7 mouse cellular contexts compared by ENCODE assay signal in the genomic region with DNA sequence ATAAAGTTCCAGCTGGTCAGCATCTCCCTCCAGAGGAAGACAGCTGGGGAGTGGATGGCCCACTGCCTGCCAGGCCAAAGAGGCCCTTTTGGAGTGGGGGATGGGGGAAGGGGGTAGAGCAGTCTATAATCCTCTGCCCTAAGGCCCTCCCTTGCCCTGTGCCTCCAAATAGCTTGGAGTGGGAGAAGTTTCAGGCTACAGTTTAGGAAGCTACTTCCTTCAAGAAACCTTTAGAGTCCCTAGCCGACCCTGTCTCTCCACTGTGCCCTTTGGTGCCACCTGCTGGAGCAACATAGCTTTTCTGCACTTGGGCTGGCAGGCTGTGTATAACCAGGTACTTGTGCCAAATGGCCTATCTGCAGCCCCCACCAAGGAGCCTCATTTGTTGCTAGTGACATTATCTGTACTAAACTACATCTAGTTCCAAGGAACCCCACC. TPM values are rescaled to one million over a fixed set of nuclear protein-coding genes. Genes with fewer than 3 reads are reported as not detected.
DNase-seq lines count a peak whose midpoint lies in the region; ATAC-seq and TF ChIP-seq lines count a peak whose summit lies in the region.

No protein-coding gene starts in this region.

- ATAC-seq in embryonic facial prominence, embryonic 15.5 days (ENCODE audit: insufficient number of reproducible peaks, low FRiP score, low TSS enrichment, low read depth), result no peak; the same call in 1 of the 2 replicates
- no peak for ATAC-seq in heart, embryonic 14.5 days (ENCODE audit: insufficient number of reproducible peaks, insufficient read depth, low FRiP score, low read depth)
- peak; percentile 81 for ATAC-seq in lung, postnatal 0 days

- H3K4me1 ChIP-seq in ES-E14 (ENCODE audit: control insufficient read depth in 2 of 2, insufficient read depth in 2 of 2, low read length in 2 of 2, poor library complexity in 1 of 2), result no peaks in the 10 kb centered on the region
- peaks cover 8% of the 10 kb centered on the region; the same call in 1 of the 2 replicates for H3K4me1 ChIP-seq in embryonic facial prominence, embryonic 15.5 days
- H3K4me1 ChIP-seq in heart, embryonic 14.5 days (ENCODE audit: control insufficient read depth in 2 of 2, insufficient read depth in 2 of 2, low read length in 2 of 2), result peaks cover 4 to 15% of the 10 kb centered on the region in 2 experiments; a peak in 3 of 4 replicates
- peaks cover 18% of the 10 kb centered on the region; the same call in 1 of the 2 replicates for H3K4me1 ChIP-seq in lung, postnatal 0 days (ENCODE audit: insufficient read depth, low read depth, low read length)

- DNase-seq in ES-E14 (ENCODE audit: low read depth, low spot score), result peak; percentile 51
- DNase-seq in adrenal gland, postnatal 25 days, result peak; percentile 79
- peak; percentile 81 for DNase-seq in kidney, postnatal 14 days
- DNase-seq in lung, postnatal 0 days (ENCODE audit: low spot score), result peak; percentile 86
- DNase-seq in retina, postnatal 1 day, result peak; percentile 77

- peaks cover 10% of the 10 kb centered on the region for H3K36me3 ChIP-seq in ES-E14 (ENCODE audit: control insufficient read depth, insufficient read depth, low read length, poor library complexity, severe bottlenecking)
- peaks cover 46% of the 10 kb centered on the region for H3K36me3 ChIP-seq in embryonic facial prominence, embryonic 15.5 days
- peaks cover 56% of the 10 kb centered on the region for H3K36me3 ChIP-seq in heart, embryonic 14.5 days (ENCODE audit: control insufficient read depth, insufficient read depth, low read length)
- H3K36me3 ChIP-seq in lung, postnatal 0 days (ENCODE audit: insufficient read depth, low read length), result peaks cover 30% of the 10 kb centered on the region; the same call in 1 of the 2 replicates

- H3K27me3 ChIP-seq in embryonic facial prominence, embryonic 15.5 days, result no peaks in the 10 kb centered on the region
- H3K27me3 ChIP-seq in heart, embryonic 14.5 days (ENCODE audit: control insufficient read depth, insufficient read depth, low read length), result no peaks in the 10 kb centered on the region
- no peaks in the 10 kb centered on the region for H3K27me3 ChIP-seq in lung, postnatal 0 days (replicated peaks; ENCODE audit: insufficient read depth, low read length)

- WGBS in embryonic facial prominence, embryonic 15.5 days, result 0% methylated on average over 1 of the region's 1 CpGs
- WGBS in heart, embryonic 14.5 days, result 0% methylated on average over 1 of the region's 1 CpGs
- WGBS in lung, postnatal 0 days, result 8% methylated on average over 1 of the region's 1 CpGs

- no peak for TF ChIP-seq EP300 in lung, postnatal 0 days (IDR thresholded peaks at IDR 0.05)

- H3K27ac ChIP-seq in ES-E14 (ENCODE audit: insufficient read depth, low read depth, low read length, poor library complexity, severe bottlenecking), result no peak overlapping the region
- H3K27ac ChIP-seq in embryonic facial prominence, embryonic 15.5 days (replicated peaks), result peak overlapping the region; percentile 48; the same call in 1 of the 2 replicates
- H3K27ac ChIP-seq in heart, embryonic 14.5 days (replicated peaks in 1 of 2; ENCODE audit: control insufficient read depth in 1 of 2, insufficient read depth in 1 of 2, low read depth in 2 of 2, low read length in 2 of 2), result peak overlapping the region; percentile 35 to 56; a peak in 3 of 4 replicates
- H3K27ac ChIP-seq in lung, postnatal 0 days (ENCODE audit: low read length), result peak overlapping the region; percentile 70

- TF ChIP-seq CTCF in lung, postnatal 0 days (IDR thresholded peaks at IDR 0.05), result peak; percentile 87

- in situ Hi-C loops in ES-E14 (cut with MboI; ENCODE audit: low sequenced_read_pairs in 2 of 2, unreplicated experiment in 2 of 2), result no loop called here

- no peak overlapping the region for H3K9ac ChIP-seq in ES-E14 (ENCODE audit: insufficient read depth, low read depth, low read length, poor library complexity, severe bottlenecking)
- no peak overlapping the region for H3K9ac ChIP-seq in embryonic facial prominence, embryonic 15.5 days
- H3K9ac ChIP-seq in heart, embryonic 14.5 days (ENCODE audit: low read length), result no peak overlapping the region
- no peak overlapping the region for H3K9ac ChIP-seq in lung, postnatal 0 days (replicated peaks; ENCODE audit: low read depth)

- H3K9me3 ChIP-seq in ES-E14 (ENCODE audit: control insufficient read depth, insufficient read depth, low read depth, low read length), result no peaks in the 10 kb centered on the region
- no peaks in the 10 kb centered on the region for H3K9me3 ChIP-seq in embryonic facial prominence, embryonic 15.5 days (replicated peaks)
- no peaks in the 10 kb centered on the region for H3K9me3 ChIP-seq in heart, embryonic 14.5 days (ENCODE audit: control insufficient read depth, low read length)
- H3K9me3 ChIP-seq in lung, postnatal 0 days (ENCODE audit: low read length), result no peaks in the 10 kb centered on the region

- no peak overlapping the region for H3K4me3 ChIP-seq in ES-E14 (ENCODE audit: insufficient read depth in 1 of 2, low read depth in 1 of 2, low read length in 2 of 2, poor library complexity in 1 of 2, severe bottlenecking in 1 of 2)
- H3K4me3 ChIP-seq in embryonic facial prominence, embryonic 15.5 days (replicated peaks), result no peak overlapping the region
- H3K4me3 ChIP-seq in heart, embryonic 14.5 days (ENCODE audit: control insufficient read depth in 1 of 2, insufficient read depth in 1 of 2, low read depth in 1 of 2, low read length in 2 of 2), result no peak overlapping the region
- no peak overlapping the region for H3K4me3 ChIP-seq in lung, postnatal 0 days (ENCODE audit: low read depth, low read length)

- H3K4me2 ChIP-seq in embryonic facial prominence, embryonic 15.5 days (replicated peaks), result no peak overlapping the region
- H3K4me2 ChIP-seq in heart, embryonic 14.5 days (ENCODE audit: low read length), result no peak overlapping the region
- no peak overlapping the region for H3K4me2 ChIP-seq in lung, postnatal 0 days (replicated peaks; ENCODE audit: low read depth, low read length)

TF ChIP-seq in ES-E14, 5 proteins besides CTCF, POLR2A, EP300 and RAD21:
- TF ChIP-seq ZNF384 (IDR thresholded peaks at IDR 0.05; ENCODE audit: low read depth, low read length) (no peak), CHD2 (IDR thresholded peaks at IDR 0.05; ENCODE audit: low read depth, low read length) (no peak), HCFC1 (IDR thresholded peaks at IDR 0.05; ENCODE audit: borderline replicate concordance, insufficient read depth, low read length) (no peak), ZC3H11A (IDR thresholded peaks at IDR 0.05; ENCODE audit: borderline replicate concordance, low read depth, low read length) (no peak), MAFK (IDR thresholded peaks at IDR 0.05; ENCODE audit: insufficient read depth, low read depth, low read length) (no peak)

RNA-seq across cellular contexts. Expression of gene Hsd11b2, which starts 15.4 kb away (rescaled TPM):
- 0.67 and 0.74 TPM in 2 replicates for total RNA-seq in ES-E14 (2012; rRNA removed)
- total RNA-seq in adrenal gland, postnatal 25 days (2021), result 0.15 TPM in 1 of 2 replicates, not detected in the other
- 1.4 TPM in 2 replicates for polyA plus RNA-seq in embryonic facial prominence, embryonic 15.5 days (2015; fragmentation: Nextera tagmentation; extraction: Ambion mirVana)
- polyA plus RNA-seq in heart, embryonic 14.5 days (2014; fragmentation: Nextera tagmentation; extraction: Ambion mirVana), result 0.46 and 0.59 TPM in 2 replicates
- 1.8 and 2.9 TPM in 2 replicates for polyA plus RNA-seq in lung, postnatal 0 days (2015; fragmentation: Nextera tagmentation; extraction: Ambion mirVana)

RNA-seq across cellular contexts. Expression of gene Atp6v0d1, which starts 31.9 kb away (rescaled TPM):
- 65.1 and 85.5 TPM in 2 replicates for total RNA-seq in ES-E14 (2012; rRNA removed)
- total RNA-seq in adrenal gland, postnatal 25 days (2021), result 108 and 110 TPM in 2 replicates
- polyA plus RNA-seq in embryonic facial prominence, embryonic 15.5 days (2015; fragmentation: Nextera tagmentation; extraction: Ambion mirVana), result 99.7 and 104 TPM in 2 replicates
- polyA plus RNA-seq in heart, embryonic 14.5 days (2014; fragmentation: Nextera tagmentation; extraction: Ambion mirVana), result 59.1 and 64.5 TPM in 2 replicates
- 141 and 146 TPM in 2 replicates for polyA plus RNA-seq in lung, postnatal 0 days (2015; fragmentation: Nextera tagmentation; extraction: Ambion mirVana)

RNA-seq across cellular contexts. Expression of gene Zdhhc1, which starts 37.2 kb away (rescaled TPM):
- total RNA-seq in ES-E14 (2012; rRNA removed), result 3.2 and 7.6 TPM in 2 replicates
- total RNA-seq in adrenal gland, postnatal 25 days (2021), result 17.7 and 20.6 TPM in 2 replicates
- 55.4 and 59.8 TPM in 2 replicates for polyA plus RNA-seq in embryonic facial prominence, embryonic 15.5 days (2015; fragmentation: Nextera tagmentation; extraction: Ambion mirVana)
- 21.8 and 24.5 TPM in 2 replicates for polyA plus RNA-seq in heart, embryonic 14.5 days (2014; fragmentation: Nextera tagmentation; extraction: Ambion mirVana)
- polyA plus RNA-seq in lung, postnatal 0 days (2015; fragmentation: Nextera tagmentation; extraction: Ambion mirVana), result 40.6 and 41.7 TPM in 2 replicates
